Mouse (Mus musculus) brain, adult 2 months (tissue): ENCODE measurements around the gene Olfr790.

Experiments
- DNase-seq: peaks from one replicate; pipeline ENCODE4 v3.0.0; 2011; ENCODE audit warnings: low read depth, low spot score

Olfr790 gene

GRCm38 (mm10) chr10:129498192-129498591 is at the start of gene Olfr790:
Gene Olfr790, plus strand, starts transcription at chr10:129498492.
- no peak for DNase-seq

GRCm38 (mm10) chr10:129461562-129461961 is 36.7 kb upstream of the Olfr790 start, which contains the start of gene Olfr787:
Gene Olfr787, plus strand, starts transcription at chr10:129461862.
- no peak for DNase-seq

GRCm38 (mm10) chr10:129470698-129471097 is 27.6 kb upstream of the Olfr790 start, which contains the start of gene Olfr788:
Gene Olfr788, plus strand, starts transcription at chr10:129470998.
- no peak for DNase-seq

GRCm38 (mm10) chr10:129473256-129473655 is 25.0 kb upstream of the Olfr790 start:
- DNase-seq = no peak

- DNase-seq = no peak
These were observed 24.6 kb upstream of the Olfr790 start for GRCm38 (mm10) chr10:129473723-129474122.

- DNase-seq = no peak
These were observed 13.8 kb upstream of the Olfr790 start, which contains the start of gene Olfr789 for GRCm38 (mm10) chr10:129484452-129484851. Gene Olfr789, plus strand, starts transcription at chr10:129484752.

GRCm38 (mm10) chr10:129490101-129490500 is 8.2 kb upstream of the Olfr790 start:
- DNase-seq = peak; percentile 88

GRCm38 (mm10) chr10:129521492-129521891 is 23.2 kb downstream of the Olfr790 start, which contains the start of gene Olfr791:
Gene Olfr791, plus strand, starts transcription at chr10:129521792.
- DNase-seq = no peak

- no peak for DNase-seq
These were observed 40.6 kb downstream of the Olfr790 start, which contains the start of gene Olfr792 for GRCm38 (mm10) chr10:129538862-129539261. Gene Olfr792, plus strand, starts transcription at chr10:129539162.

GRCm38 (mm10) chr10:129549354-129549753 is 51.1 kb downstream of the Olfr790 start:
- peak; percentile 8 for DNase-seq
